Comparison of ENCODE assay signal across 9 mouse cellular contexts in genomic region chr2:70562011-70562491, GRCm38 (mm10). TPM values are rescaled to one million over a fixed set of nuclear protein-coding genes. Genes with fewer than 3 reads are reported as not detected.
A peak's percentile ranks its signal among the peaks of the same experiment; 100 is the strongest.
DNase-seq lines count a peak whose midpoint lies in the region; ATAC-seq and TF ChIP-seq lines count a peak whose summit lies in the region.
"Had no signal": no experiment of that assay in that cellular context is flagged by ENCODE, and none has a peak within 500 bp of the region (broad histone marks: within the 10 kb centered on the region; RNA-seq: fewer than 3 reads in every experiment).

No protein-coding gene starts in this region.

- H3K4me2 ChIP-seq in kidney, postnatal 0 days (ENCODE audit: low read length), result peak overlapping the region; percentile 53
- H3K4me2 ChIP-seq in midbrain, embryonic 16.5 days (ENCODE audit: low read length), result peak overlapping the region; percentile 58

- no peaks in the 10 kb centered on the region for H3K9me3 ChIP-seq in kidney, postnatal 0 days (replicated peaks; ENCODE audit: low read length)
- H3K9me3 ChIP-seq in hindbrain, embryonic 10.5 days, result no peaks in the 10 kb centered on the region
- no peaks in the 10 kb centered on the region for H3K9me3 ChIP-seq in midbrain, embryonic 16.5 days (replicated peaks; ENCODE audit: control insufficient read depth, low read length, poor library complexity, severe bottlenecking)

- peak overlapping the region; percentile 28 for H3K4me3 ChIP-seq in kidney, postnatal 0 days (replicated peaks; ENCODE audit: low read depth, low read length)
- peak overlapping the region; percentile 15 for H3K4me3 ChIP-seq in bone marrow, adult 2 months (replicated peaks; ENCODE audit: control insufficient read depth, low read depth, low read length)
- H3K4me3 ChIP-seq in hindbrain, embryonic 10.5 days, result peak overlapping the region; percentile 47
- peak overlapping the region; percentile 49 for H3K4me3 ChIP-seq in midbrain, embryonic 16.5 days (ENCODE audit: low read depth, low read length)

- ATAC-seq in kidney, postnatal 0 days (replicated peaks; ENCODE audit: low FRiP score, low read depth), result no peak
- ATAC-seq in midbrain, embryonic 16.5 days, result peak; percentile 17; the same call in 1 of the 2 replicates
- ATAC-seq in frontal cortex, adult (ENCODE audit: low TSS enrichment), result no peak

- H3K27ac ChIP-seq in kidney, postnatal 0 days, result no peak overlapping the region
- no peak overlapping the region for H3K27ac ChIP-seq in bone marrow, adult 2 months (ENCODE audit: control insufficient read depth, insufficient read depth, low read depth, low read length, poor library complexity)
- H3K27ac ChIP-seq in hindbrain, embryonic 10.5 days, result peak overlapping the region; percentile 59; the same call in 1 of the 2 replicates
- H3K27ac ChIP-seq in midbrain, embryonic 16.5 days (ENCODE audit: low read length), result peak overlapping the region; percentile 92
- H3K27ac ChIP-seq: liver, embryonic 14.5 days had no signal

- no peak for TF ChIP-seq POLR2A in bone marrow, adult 2 months (IDR thresholded peaks at IDR 0.05; ENCODE audit: borderline replicate concordance, control insufficient read depth, low read depth, low read length)

- 0 out of 2 replicates have a peak overlapping the region, but pooled peaks have one; percentile 27 for H3K9ac ChIP-seq in kidney, postnatal 0 days (ENCODE audit: low read depth, low read length)
- H3K9ac ChIP-seq in midbrain, embryonic 16.5 days (ENCODE audit: low read depth, low read length), result peak overlapping the region; percentile 70
- H3K9ac ChIP-seq: liver, embryonic 14.5 days had no signal

- under 1% methylated on average over 41 of the region's 42 CpGs for WGBS in kidney, postnatal 0 days
- 6% methylated on average over 40 of the region's 42 CpGs for WGBS in bone marrow, adult 2 months
- under 1% methylated on average over 42 of the region's 42 CpGs for WGBS in hindbrain, embryonic 10.5 days
- under 1% methylated on average over 40 of the region's 42 CpGs for WGBS in midbrain, embryonic 16.5 days

- TF ChIP-seq CTCF in kidney, postnatal 0 days (IDR thresholded peaks at IDR 0.05; ENCODE audit: low read depth), result no peak
- no peak for TF ChIP-seq CTCF in bone marrow, adult 2 months (IDR thresholded peaks at IDR 0.05; ENCODE audit: control insufficient read depth, insufficient read depth, low read length)

- DNase-seq in kidney, postnatal 0 days (ENCODE audit: low spot score), result no peak
- DNase-seq in kidney, postnatal 10 days, result no peak
- peak; percentile 63 for DNase-seq in hindbrain, embryonic 10.5 days (ENCODE audit: low spot score)
- DNase-seq in thymus, postnatal 36 days, result no peak
- DNase-seq in MN1 (ENCODE audit: low spot score), result no peak

- H3K36me3 ChIP-seq in kidney, postnatal 0 days (ENCODE audit: insufficient read depth, low read length), result no peaks in the 10 kb centered on the region
- no peaks in the 10 kb centered on the region for H3K36me3 ChIP-seq in hindbrain, embryonic 10.5 days
- H3K36me3 ChIP-seq in midbrain, embryonic 16.5 days (ENCODE audit: control insufficient read depth, insufficient read depth, low read length), result no peaks in the 10 kb centered on the region

- H3K4me1 ChIP-seq in kidney, postnatal 0 days (replicated peaks; ENCODE audit: insufficient read depth, low read length), result peaks cover 15% of the 10 kb centered on the region
- no peaks in the 10 kb centered on the region for H3K4me1 ChIP-seq in bone marrow, adult 2 months (ENCODE audit: control insufficient read depth, insufficient read depth, low read length)
- H3K4me1 ChIP-seq in hindbrain, embryonic 10.5 days (replicated peaks), result peaks cover 60% of the 10 kb centered on the region
- peaks cover 12% of the 10 kb centered on the region; the same call in 1 of the 2 replicates for H3K4me1 ChIP-seq in midbrain, embryonic 16.5 days (ENCODE audit: control insufficient read depth, insufficient read depth, low read length)

- peaks cover 80% of the 10 kb centered on the region for H3K27me3 ChIP-seq in kidney, postnatal 0 days (ENCODE audit: insufficient read depth, low read length)
- peaks cover 89% of the 10 kb centered on the region for H3K27me3 ChIP-seq in hindbrain, embryonic 10.5 days (ENCODE audit: insufficient read depth, poor library complexity, severe bottlenecking)
- H3K27me3 ChIP-seq in midbrain, embryonic 16.5 days (ENCODE audit: control insufficient read depth, insufficient read depth, low read depth, low read length), result peaks cover 7% of the 10 kb centered on the region; the same call in 1 of the 2 replicates

RNA-seq across cellular contexts. Expression of gene Gad1, which starts 9.2 kb away (rescaled TPM):
- 0.25 and 0.26 TPM in 2 replicates for polyA plus RNA-seq in kidney, postnatal 0 days (2015; fragmentation: Nextera tagmentation; extraction: Ambion mirVana)
- polyA plus RNA-seq in bone marrow, adult 2 months (2011; ENCODE audit: insufficient read depth, insufficient read length, low replicate concordance, missing spikeins), result 3.2 TPM in 1 of 2 replicates, not detected in the other
- 1.8 and 8.5 TPM in 2 replicates for polyA plus RNA-seq in hindbrain, embryonic 10.5 days (2016; fragmentation: Nextera tagmentation; extraction: Ambion mirVana)
- polyA plus RNA-seq in midbrain, embryonic 16.5 days (2015; fragmentation: Nextera tagmentation; extraction: Ambion mirVana), result 130 and 149 TPM in 2 replicates

RNA-seq across cellular contexts. Expression of gene Erich2, which starts 53.4 kb away (rescaled TPM):
- 5.6 and 6.8 TPM in 2 replicates for polyA plus RNA-seq in kidney, postnatal 0 days (2015; fragmentation: Nextera tagmentation; extraction: Ambion mirVana)
- polyA plus RNA-seq in bone marrow, adult 2 months (2011; ENCODE audit: insufficient read depth, insufficient read length, low replicate concordance, missing spikeins), result not detected in 2 replicates
- 1.6 and 1.9 TPM in 2 replicates for polyA plus RNA-seq in hindbrain, embryonic 10.5 days (2016; fragmentation: Nextera tagmentation; extraction: Ambion mirVana)
- 2.9 TPM in 2 replicates for polyA plus RNA-seq in midbrain, embryonic 16.5 days (2015; fragmentation: Nextera tagmentation; extraction: Ambion mirVana)
- polyA plus RNA-seq: liver, embryonic 14.5 days had no signal

Comparison
In these comparisons a context has a peak if more than half of its experiments do, and no peak if none do; other contexts are left out.
1. H3K27ac ChIP-seq: peak in hindbrain, embryonic 10.5 days (single experiment) and midbrain, embryonic 16.5 days (single experiment); none in kidney, postnatal 0 days (single experiment) and bone marrow, adult 2 months (single experiment).
2. RNA of gene Gad1, which starts 9.2 kb away (polyA plus RNA-seq): 130 to 149 TPM in midbrain, embryonic 16.5 days; 1.8 to 8.5 TPM in hindbrain, embryonic 10.5 days, 3.2 TPM in bone marrow, adult 2 months and 0.25 to 0.26 TPM in kidney, postnatal 0 days; every median in the first group is over 10 times any median in the second.
3. Peak in every context shown above with its lines, with median percentiles within 50 percentile points of each other: H3K4me3 ChIP-seq.